Mouse (Mus musculus): ENCODE results near the gene Ripor2. TPM values are rescaled to one million over a fixed set of nuclear protein-coding genes. Genes with fewer than 3 reads are reported as not detected.

The Ripor2 gene
- polyA plus RNA-seq, 1 experiment from 2014 or later: 21.7 TPM

- Histone ChIP-seq H3K27ac (replicated peaks) (no peak overlapping the region), H3K9ac (no peak overlapping the region), H3K4me3 (no peak overlapping the region), H3K4me2 (no peak overlapping the region), H3K27me3 (no peaks in the 10 kb centered on the region), H3K4me1 (replicated peaks) (peaks cover 17% of the 10 kb centered on the region), H3K9me3 (no peaks in the 10 kb centered on the region), H3K36me3 (no peaks in the 10 kb centered on the region)
- 79% methylated on average over 1 of the region's 1 CpGs for WGBS
- ATAC-seq (ENCODE audit: low read depth): no peak
Observed at GRCm38 (mm10) chr13:24608709-24609108, 26.7 kb downstream of the Ripor2 start.

- no peak for ATAC-seq (ENCODE audit: low read depth)
- 73% methylated on average over 5 of the region's 5 CpGs for WGBS
- H3K9ac ChIP-seq: no peak overlapping the region
Observed at GRCm38 (mm10) chr13:24610883-24611282, 28.9 kb downstream of the Ripor2 start.

GRCm38 (mm10) chr13:24613031-24613430, 31.0 kb downstream of the Ripor2 start:
- Histone ChIP-seq H3K9me3 (no peaks in the 10 kb centered on the region), H3K36me3 (no peaks in the 10 kb centered on the region), H3K27me3 (no peaks in the 10 kb centered on the region), H3K4me2 (no peak overlapping the region), H3K4me3 (no peak overlapping the region), H3K9ac (no peak overlapping the region), H3K4me1 (replicated peaks) (peaks cover 14% of the 10 kb centered on the region), H3K27ac (replicated peaks) (no peak overlapping the region)
- no peak for ATAC-seq (ENCODE audit: low read depth)
- WGBS: 82% methylated on average over 6 of the region's 6 CpGs

More at GRCm38 (mm10) chr13:24610883-24611282, 28.9 kb downstream of the Ripor2 start:
- no peaks in the 10 kb centered on the region for H3K9me3 ChIP-seq
- H3K4me2 ChIP-seq: no peak overlapping the region
- H3K4me1 ChIP-seq (replicated peaks): peaks cover under 1% of the 10 kb centered on the region; the same call in 1 of the 2 replicates
- H3K27me3 ChIP-seq: no peaks in the 10 kb centered on the region
- H3K36me3 ChIP-seq: no peaks in the 10 kb centered on the region
- no peak overlapping the region for H3K4me3 ChIP-seq
- no peak overlapping the region for H3K27ac ChIP-seq (replicated peaks)

- 78% methylated on average over 3 of the region's 3 CpGs for WGBS
- H3K4me3 ChIP-seq: no peak overlapping the region
- no peak for ATAC-seq (ENCODE audit: low read depth)
- no peaks in the 10 kb centered on the region for H3K9me3 ChIP-seq
- H3K9ac ChIP-seq: no peak overlapping the region
- H3K4me1 ChIP-seq (replicated peaks): peaks cover 16% of the 10 kb centered on the region
- H3K27ac ChIP-seq (replicated peaks): no peak overlapping the region
- no peak overlapping the region for H3K4me2 ChIP-seq
- H3K27me3 ChIP-seq: no peaks in the 10 kb centered on the region
- H3K36me3 ChIP-seq: no peaks in the 10 kb centered on the region
Observed at GRCm38 (mm10) chr13:24613433-24613832, 31.4 kb downstream of the Ripor2 start.

- H3K9me3 ChIP-seq: no peaks in the 10 kb centered on the region
- H3K27ac ChIP-seq (replicated peaks): no peak overlapping the region
- H3K4me2 ChIP-seq: no peak overlapping the region
- no peak overlapping the region for H3K4me3 ChIP-seq
- H3K9ac ChIP-seq: no peak overlapping the region
- 58% methylated on average over 10 of the region's 10 CpGs for WGBS
- no peak for ATAC-seq (ENCODE audit: low read depth)
- H3K4me1 ChIP-seq (replicated peaks): peaks cover 16% of the 10 kb centered on the region
- no peaks in the 10 kb centered on the region for H3K36me3 ChIP-seq
- H3K27me3 ChIP-seq: no peaks in the 10 kb centered on the region
Observed at GRCm38 (mm10) chr13:24613927-24614780, 32.2 kb downstream of the Ripor2 start.

DNA sequence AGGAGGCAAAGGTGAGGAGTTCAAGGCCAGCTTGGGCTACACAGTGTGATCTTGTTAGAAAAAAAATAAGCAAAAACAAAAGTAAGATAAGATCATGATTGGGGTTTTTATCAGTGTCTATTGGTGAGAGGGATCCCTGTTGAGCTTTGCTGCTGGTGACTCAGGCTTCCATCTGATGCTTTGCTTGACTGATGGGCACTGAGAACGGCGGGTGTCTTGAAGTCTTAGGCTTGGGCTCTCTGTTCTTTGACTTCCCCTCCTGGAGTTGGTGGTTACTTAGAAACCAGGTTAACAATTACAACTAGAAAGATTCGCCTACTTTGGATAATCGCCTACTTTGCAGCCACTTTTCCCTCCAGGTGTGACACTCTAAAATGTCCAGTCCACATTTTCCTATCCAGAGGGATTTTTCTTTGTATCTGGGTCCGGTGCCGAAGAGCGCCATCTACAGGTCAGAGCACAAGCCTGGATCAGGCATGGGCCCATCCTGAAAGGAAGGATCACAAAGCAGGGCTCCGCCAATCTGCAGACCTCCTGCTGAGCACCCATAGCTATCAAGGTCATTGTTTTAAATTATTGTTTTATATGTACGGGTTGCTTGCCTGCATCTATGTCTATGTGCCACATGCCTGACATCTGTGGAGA, 34.1 kb downstream of the Ripor2 start:
- Histone ChIP-seq H3K27me3 (no peaks in the 10 kb centered on the region), H3K36me3 (no peaks in the 10 kb centered on the region), H3K27ac (replicated peaks) (no peak overlapping the region), H3K4me1 (replicated peaks) (peaks cover 20% of the 10 kb centered on the region), H3K4me2 (no peak overlapping the region), H3K4me3 (no peak overlapping the region), H3K9ac (no peak overlapping the region), H3K9me3 (no peaks in the 10 kb centered on the region)
- WGBS: 55% methylated on average over 9 of the region's 9 CpGs
- no peak for ATAC-seq (ENCODE audit: low read depth)

GRCm38 (mm10) chr13:24616645-24617044, 34.7 kb downstream of the Ripor2 start:
- H3K4me1 ChIP-seq (replicated peaks): peaks cover 20% of the 10 kb centered on the region
- WGBS: 84% methylated on average over 8 of the region's 8 CpGs
- no peaks in the 10 kb centered on the region for H3K27me3 ChIP-seq
- H3K4me2 ChIP-seq: no peak overlapping the region
- no peak overlapping the region for H3K9ac ChIP-seq
- no peak for ATAC-seq (ENCODE audit: low read depth)
- H3K4me3 ChIP-seq: no peak overlapping the region
- H3K27ac ChIP-seq (replicated peaks): no peak overlapping the region
- H3K9me3 ChIP-seq: no peaks in the 10 kb centered on the region
- no peaks in the 10 kb centered on the region for H3K36me3 ChIP-seq

DNA sequence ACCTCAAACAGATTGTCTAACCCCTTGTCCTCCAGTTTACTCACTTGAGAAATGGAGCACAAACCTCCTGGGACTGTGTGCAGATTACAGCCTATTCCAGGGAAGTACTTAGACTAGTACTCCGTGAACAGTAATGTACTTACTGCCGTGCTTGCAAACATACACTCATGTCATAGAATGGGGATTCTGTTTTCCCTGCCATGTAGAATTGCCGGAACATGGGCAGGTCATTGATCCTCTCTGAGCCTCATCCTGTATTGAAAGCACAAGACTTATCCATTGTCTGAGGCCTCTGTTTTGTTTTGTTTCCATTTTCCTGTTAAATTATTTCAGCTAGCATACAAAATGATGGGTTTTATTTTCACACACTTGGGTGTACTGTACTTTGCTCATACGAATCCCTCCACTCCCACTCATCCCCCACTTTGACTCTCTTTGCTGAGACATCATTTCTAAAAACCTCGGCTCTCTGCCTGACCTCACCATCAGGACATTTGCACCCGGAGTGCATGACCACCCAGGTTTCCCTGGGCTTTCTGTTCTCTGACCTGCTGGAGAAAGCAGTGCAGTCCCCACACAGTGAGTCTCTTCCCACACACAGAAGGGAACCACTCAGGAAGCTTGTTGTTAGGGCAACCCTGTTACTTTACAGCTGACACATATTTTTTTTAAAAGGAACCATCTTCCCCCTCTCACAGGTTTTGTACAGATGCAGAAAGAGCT, 35.2 kb downstream of the Ripor2 start:
- Histone ChIP-seq H3K27ac (replicated peaks) (peak overlapping the region; percentile 46; the same call in 1 of the 2 replicates), H3K9me3 (no peaks in the 10 kb centered on the region), H3K9ac (no peak overlapping the region), H3K4me1 (replicated peaks) (peaks cover 20% of the 10 kb centered on the region), H3K4me3 (no peak overlapping the region), H3K36me3 (no peaks in the 10 kb centered on the region), H3K27me3 (no peaks in the 10 kb centered on the region), H3K4me2 (no peak overlapping the region)
- no peak for ATAC-seq (ENCODE audit: low read depth)
- 57% methylated on average over 6 of the region's 6 CpGs for WGBS

GRCm38 (mm10) chr13:24617799-24618130, 35.8 kb downstream of the Ripor2 start:
- ATAC-seq (ENCODE audit: low read depth): no peak
- H3K27ac ChIP-seq (replicated peaks): peak overlapping the region; percentile 46; the same call in 1 of the 2 replicates
- 85% methylated on average over 2 of the region's 2 CpGs for WGBS

DNA sequence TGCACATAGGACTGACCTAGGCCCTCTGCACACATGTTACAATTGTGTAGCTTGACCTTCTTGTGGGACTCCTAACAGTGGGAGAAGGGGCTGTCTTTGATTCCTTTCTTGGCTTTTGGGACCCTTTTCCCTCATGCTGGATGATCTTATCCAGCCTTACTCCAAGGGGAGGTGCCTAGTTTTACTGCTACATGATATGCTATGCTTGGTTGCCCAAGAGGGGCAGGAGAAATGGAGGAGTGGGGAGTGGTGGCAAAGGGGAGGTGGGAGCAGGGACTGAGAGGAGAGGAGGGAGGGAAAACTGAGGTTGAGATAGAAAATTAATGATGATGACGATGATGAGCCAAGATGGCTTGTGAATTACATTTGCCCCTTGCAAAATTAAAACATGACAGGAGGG, 37.7 kb downstream of the Ripor2 start:
- ATAC-seq (ENCODE audit: low read depth): no peak
- H3K9me3 ChIP-seq: no peaks in the 10 kb centered on the region
- no peaks in the 10 kb centered on the region for H3K36me3 ChIP-seq
- H3K4me2 ChIP-seq: no peak overlapping the region
- H3K27me3 ChIP-seq: no peaks in the 10 kb centered on the region
- no peak overlapping the region for H3K27ac ChIP-seq (replicated peaks)
- no peak overlapping the region for H3K4me3 ChIP-seq
- no peak overlapping the region for H3K9ac ChIP-seq
- peaks cover 21% of the 10 kb centered on the region for H3K4me1 ChIP-seq (replicated peaks)
- WGBS: 73% methylated on average over 1 of the region's 1 CpGs

More at GRCm38 (mm10) chr13:24617799-24618130, 35.8 kb downstream of the Ripor2 start:
- Histone ChIP-seq H3K27me3 (no peaks in the 10 kb centered on the region), H3K4me1 (replicated peaks) (peaks cover 20% of the 10 kb centered on the region), H3K9ac (no peak overlapping the region), H3K4me2 (no peak overlapping the region), H3K4me3 (no peak overlapping the region), H3K36me3 (no peaks in the 10 kb centered on the region), H3K9me3 (no peaks in the 10 kb centered on the region)

- no peaks in the 10 kb centered on the region for H3K36me3 ChIP-seq
- H3K27me3 ChIP-seq: no peaks in the 10 kb centered on the region
- H3K4me1 ChIP-seq (replicated peaks): peaks cover 26% of the 10 kb centered on the region
- H3K9me3 ChIP-seq: no peaks in the 10 kb centered on the region
- H3K9ac ChIP-seq: no peak overlapping the region
- 9% methylated on average over 6 of the region's 6 CpGs for WGBS
- H3K4me3 ChIP-seq: no peak overlapping the region
- no peak overlapping the region for H3K4me2 ChIP-seq
- ATAC-seq (ENCODE audit: low read depth): 0 out of 2 replicates have a peak, but pooled peaks have one; percentile 51
- H3K27ac ChIP-seq (replicated peaks): 0 out of 2 replicates have a peak overlapping the region, but pooled peaks have one; percentile 14
Observed at GRCm38 (mm10) chr13:24620439-24620838, 38.5 kb downstream of the Ripor2 start.

- H3K27ac ChIP-seq (replicated peaks): no peak overlapping the region
- no peaks in the 10 kb centered on the region for H3K36me3 ChIP-seq
- no peak for ATAC-seq (ENCODE audit: low read depth)
- no peak overlapping the region for H3K9ac ChIP-seq
- peaks cover 15% of the 10 kb centered on the region for H3K4me1 ChIP-seq (replicated peaks)
- H3K27me3 ChIP-seq: no peaks in the 10 kb centered on the region
- 84% methylated on average over 4 of the region's 4 CpGs for WGBS
- H3K9me3 ChIP-seq: no peaks in the 10 kb centered on the region
- no peak overlapping the region for H3K4me2 ChIP-seq
- H3K4me3 ChIP-seq: no peak overlapping the region
Observed at GRCm38 (mm10) chr13:24623631-24624030, 41.6 kb downstream of the Ripor2 start.
